Mouse (Mus musculus) common myeloid progenitor, adult 5-6 weeks (primary cell): ENCODE data around the gene Gm39115. TPM values are rescaled to one million over a fixed set of nuclear protein-coding genes. Genes with fewer than 3 reads are reported as not detected.
"Not testable (repeated sequence)": the region's sequence is repeated elsewhere in the genome, so short reads cannot be mapped to it uniquely, and the experiment has no call there.

Experiments
- ATAC-seq: replicated peaks from 2 replicates; pipeline ENCODE4 v1.8.0; 2016; ENCODE audit warnings: low read depth, mild to moderate bottlenecking, moderate TSS enrichment, inconsistent platforms; ENCODE audit not compliant: poor library complexity, severe bottlenecking
- total RNA-seq: library from RNA; stranded (forward); fragments of 200-1000, 187-1606 nt; gene quantifications from 2 replicates; pipeline ENCODE4 v1.2.3, GENCODE M21; 2017

Gene Gm39115
- total RNA-seq: not detected in 2 replicates

- not testable (repeated sequence) for ATAC-seq
Observed at GRCm38 (mm10) chr7:142135934-142136333, at the start of gene Gm39115. Gene Gm39115 (minus strand): TSS chr7:142136034.

GRCm38 (mm10) chr7:142181021-142181420, 45.2 kb upstream of the Gm39115 start:
- ATAC-seq: no peak

GRCm38 (mm10) chr7:142178685-142179084, 42.9 kb upstream of the Gm39115 start:
- no peak for ATAC-seq

- ATAC-seq: not testable (repeated sequence)
Observed at GRCm38 (mm10) chr7:142175905-142176304, 40.1 kb upstream of the Gm39115 start, which contains the start of gene Krtap5-2. Gene Krtap5-2 (minus strand): TSS chr7:142176005.

GRCm38 (mm10) chr7:142169836-142170235, 34.0 kb upstream of the Gm39115 start:
- peak; percentile 71; the same call in 1 of the 2 replicates for ATAC-seq

- ATAC-seq: not testable (repeated sequence)
Observed at GRCm38 (mm10) chr7:142165639-142166038, 29.8 kb upstream of the Gm39115 start, which contains the start of gene Gm4553. Gene Gm4553 (minus strand): TSS chr7:142165739.

- ATAC-seq: no peak
Observed at GRCm38 (mm10) chr7:142159366-142159765, 23.5 kb upstream of the Gm39115 start.

GRCm38 (mm10) chr7:142157013-142157412, 21.2 kb upstream of the Gm39115 start, which contains the start of gene Gm29735:
Gene Gm29735 (minus strand): TSS chr7:142157113.
- ATAC-seq: not testable (repeated sequence)

GRCm38 (mm10) chr7:142155308-142155707, 19.5 kb upstream of the Gm39115 start:
- ATAC-seq: no peak

GRCm38 (mm10) chr7:142152191-142152590, 16.4 kb upstream of the Gm39115 start:
- no peak for ATAC-seq

GRCm38 (mm10) chr7:142148633-142149032, 12.8 kb upstream of the Gm39115 start:
- no peak for ATAC-seq

GRCm38 (mm10) chr7:142146033-142146432, 10.2 kb upstream of the Gm39115 start:
- 0 out of 2 replicates have a peak, but pooled peaks have one; percentile 58 for ATAC-seq

GRCm38 (mm10) chr7:142145413-142145940, 9.6 kb upstream of the Gm39115 start:
- no peak for ATAC-seq

GRCm38 (mm10) chr7:142144507-142144906, 8.7 kb upstream of the Gm39115 start, which contains the start of gene Gm45337:
Gene Gm45337 (minus strand): TSS chr7:142144607.
- ATAC-seq: no peak

- peak; percentile 77 for ATAC-seq
Observed at GRCm38 (mm10) chr7:142143506-142144010, 7.7 kb upstream of the Gm39115 start.

- ATAC-seq: no peak
Observed at GRCm38 (mm10) chr7:142140696-142141095, 4.9 kb upstream of the Gm39115 start.

- ATAC-seq: no peak
Observed at GRCm38 (mm10) chr7:142134206-142134995, 1.4 kb downstream of the Gm39115 start.

GRCm38 (mm10) chr7:142128843-142129242, 7.0 kb downstream of the Gm39115 start:
- no peak for ATAC-seq

GRCm38 (mm10) chr7:142120629-142121028, 15.2 kb downstream of the Gm39115 start, which contains the start of gene Gm45618:
Gene Gm45618 (minus strand): TSS chr7:142120729.
- ATAC-seq: not testable (repeated sequence)

GRCm38 (mm10) chr7:142119632-142120031, 16.2 kb downstream of the Gm39115 start:
- ATAC-seq: 0 out of 2 replicates have a peak, but pooled peaks have one; percentile 56

GRCm38 (mm10) chr7:142104747-142105146, 31.1 kb downstream of the Gm39115 start:
- ATAC-seq: no peak
